Mouse (Mus musculus): ENCODE results near the gene Mex3a.

DNA sequence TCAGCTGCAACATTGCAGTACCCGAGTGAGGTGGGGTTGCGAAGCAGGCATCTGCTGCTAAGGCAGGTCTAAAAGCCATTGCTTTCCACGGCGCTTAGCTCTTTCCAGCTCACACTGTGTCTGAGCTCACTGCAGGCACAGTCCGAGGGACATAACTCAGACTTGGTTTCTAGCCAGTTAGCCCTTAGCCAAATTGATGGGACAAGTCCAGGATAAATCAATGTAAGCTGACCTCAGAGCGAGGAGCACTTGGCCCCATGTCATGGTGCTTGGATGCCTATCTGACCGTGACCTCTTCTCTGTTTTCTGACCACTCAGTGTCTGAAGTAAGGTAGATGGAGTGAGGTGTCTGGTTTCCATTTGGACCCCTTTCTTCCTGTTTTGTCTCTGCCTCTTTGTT is 31.8 kb downstream of the Mex3a start:
- TF ChIP-seq CTCF (IDR thresholded peaks at IDR 0.05; ENCODE audit: extremely low read depth, insufficient read depth, low read length), result no peak
- TF ChIP-seq POLR2A (IDR thresholded peaks at IDR 0.05; ENCODE audit: extremely low read depth, insufficient read depth, low read length), result no peak
